Mouse (Mus musculus): ENCODE measurements around the gene Kcnt1. TPM values are rescaled to one million over a fixed set of nuclear protein-coding genes. Genes with fewer than 3 reads are reported as not detected.
A peak's percentile ranks its signal among the peaks of the same experiment; 100 is the strongest.
"Not testable (repeated sequence)": the region's sequence is repeated elsewhere in the genome, so short reads cannot be mapped to it uniquely, and the experiment has no call there.

Kcnt1 gene
- total RNA-seq (2014; rRNA removed; ENCODE audit: low replicate concordance): 1.0 TPM in 1 of 2 replicates, not detected in the other
- polyA plus RNA-seq (2015; fragmentation: Nextera tagmentation; extraction: Ambion mirVana): 0.10 and 0.27 TPM in 2 replicates

DNA sequence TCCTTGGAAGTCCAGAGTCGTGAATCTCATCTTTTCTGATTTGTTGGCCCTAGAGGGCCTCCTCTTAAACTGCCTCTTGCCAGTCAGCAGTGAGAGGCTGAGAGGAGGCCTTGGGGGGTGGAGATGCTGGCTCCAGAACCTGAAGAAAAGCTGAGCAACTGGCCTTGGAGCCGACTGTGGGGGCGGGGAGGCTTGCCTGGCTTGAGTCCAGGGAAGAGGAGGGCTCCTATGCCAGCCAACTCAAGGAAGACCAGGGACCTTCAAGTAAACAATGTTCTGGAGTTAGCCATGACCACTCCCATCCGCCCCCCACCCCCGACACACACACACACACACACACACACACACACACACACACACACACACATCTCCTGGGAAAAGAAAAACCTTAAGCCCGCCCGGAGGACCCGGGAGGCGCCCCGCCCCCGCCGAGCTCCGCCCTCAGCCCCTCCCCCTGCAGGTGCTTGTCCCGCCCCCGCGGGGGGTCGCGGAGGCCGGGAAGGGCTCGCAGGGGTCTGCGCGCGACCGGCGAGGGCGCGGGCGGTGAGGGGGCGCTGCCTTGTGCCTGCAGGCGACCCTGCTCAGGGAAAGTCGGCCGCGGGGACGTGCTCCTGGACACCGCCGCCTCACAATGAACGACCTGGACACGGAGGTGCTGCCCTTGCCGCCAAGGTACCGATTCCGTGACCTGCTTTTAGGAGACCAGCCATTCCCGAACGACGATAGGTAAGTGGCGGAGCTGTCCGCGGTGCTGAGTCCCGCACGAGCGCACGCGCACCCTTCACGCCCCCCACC, at the start of gene Kcnt1:
Gene Kcnt1, plus strand, starts transcription at position 398 of the 795 bp plus-strand sequence.
- DNase-seq (ENCODE audit: low spot score) (no peak), ATAC-seq (ENCODE audit: insufficient read depth, low read depth) (no peak)
- no peaks in the 10 kb centered on the region for H3K36me3 ChIP-seq (replicated peaks; ENCODE audit: control insufficient read depth, insufficient read depth, low read length)
- H3K4me3 ChIP-seq (ENCODE audit: low read depth, low read length): peak within 1 kb of the TSS; percentile 39
- H3K9me3 ChIP-seq (replicated peaks; ENCODE audit: control insufficient read depth, low read length): no peaks in the 10 kb centered on the region
- H3K27ac ChIP-seq (ENCODE audit: low read depth): no peak within 1 kb of the TSS
- peaks cover 4% of the 10 kb centered on the region for H3K4me1 ChIP-seq (ENCODE audit: control insufficient read depth, insufficient read depth)
- TF ChIP-seq CTCF (IDR thresholded peaks at IDR 0.05; ENCODE audit: low read depth) (no peak), EP300 (IDR thresholded peaks at IDR 0.05; ENCODE audit: low read depth) (no peak)
- no peak within 1 kb of the TSS for H3K9ac ChIP-seq (replicated peaks; ENCODE audit: low read depth, low read length)
- WGBS: 1% methylated on average over 31 of the region's 53 CpGs
- peaks cover 39% of the 10 kb centered on the region for H3K27me3 ChIP-seq (ENCODE audit: control insufficient read depth, insufficient read depth, low read length)
- H3K4me2 ChIP-seq (ENCODE audit: low read depth, low read length): peak within 1 kb of the TSS; percentile 67

DNA sequence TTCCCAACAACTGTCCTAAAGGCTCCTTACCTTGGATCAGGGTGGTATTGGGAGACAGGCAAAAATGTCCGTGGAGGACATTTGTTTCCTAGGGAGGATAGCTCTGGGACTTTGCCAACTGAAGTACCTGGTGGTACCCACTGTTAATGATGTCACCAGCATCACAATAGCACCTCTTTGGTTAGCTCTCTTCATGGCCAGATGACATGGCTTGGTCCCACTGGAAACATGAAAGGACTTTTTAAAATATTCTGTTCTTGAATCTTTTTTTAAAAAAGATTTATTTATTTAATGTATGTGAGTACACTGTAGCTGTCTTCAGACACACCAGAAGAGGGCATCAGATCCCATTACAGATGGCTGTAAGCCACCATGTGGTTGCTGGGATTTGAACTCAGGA, 47.8 kb upstream of the Kcnt1 start, which contains the start of gene Glt6d1:
Gene Glt6d1, minus strand, starts transcription at position 101 of the 400 bp plus-strand sequence.
- not testable (repeated sequence) for ATAC-seq (ENCODE audit: insufficient read depth, low read depth); H3K36me3 ChIP-seq (replicated peaks; ENCODE audit: control insufficient read depth, insufficient read depth, low read length)
- WGBS: 57% methylated on average over 1 of the region's 1 CpGs

DNA sequence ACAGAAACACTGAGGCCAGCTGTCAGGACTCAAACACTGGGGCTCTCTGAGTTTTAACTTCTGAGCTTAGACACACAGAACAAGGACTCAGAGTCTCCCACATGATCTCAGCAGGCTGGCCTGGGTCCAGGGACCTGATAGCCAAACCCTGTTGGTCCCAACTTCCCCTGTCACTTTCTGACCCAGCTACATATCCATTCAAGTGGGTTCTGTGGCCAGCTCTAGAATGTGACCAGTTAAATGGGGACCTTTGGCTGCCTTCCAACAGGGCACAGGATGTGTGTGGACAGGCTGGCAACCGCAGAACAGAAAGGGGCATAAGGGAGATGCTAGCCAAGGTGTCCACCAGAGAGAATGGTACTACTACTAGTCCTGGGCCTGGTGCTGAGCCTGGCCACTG, 40.7 kb upstream of the Kcnt1 start, which contains the start of gene Lcn9:
Gene Lcn9, plus strand, starts transcription at position 348 of the 400 bp plus-strand sequence.
- WGBS: 40% methylated on average over 1 of the region's 1 CpGs

More for the DNA sequence above, 47.8 kb upstream of the Kcnt1 start, which contains the start of gene Glt6d1:
- not testable (repeated sequence) for H3K27me3 ChIP-seq (ENCODE audit: control insufficient read depth, insufficient read depth, low read length); H3K9ac ChIP-seq (replicated peaks; ENCODE audit: low read depth, low read length); H3K4me3 ChIP-seq (ENCODE audit: low read depth, low read length); DNase-seq (ENCODE audit: low spot score); H3K4me2 ChIP-seq (ENCODE audit: low read depth, low read length); H3K4me1 ChIP-seq (ENCODE audit: control insufficient read depth, insufficient read depth); H3K27ac ChIP-seq (ENCODE audit: low read depth); H3K9me3 ChIP-seq (replicated peaks; ENCODE audit: control insufficient read depth, low read length)

DNA sequence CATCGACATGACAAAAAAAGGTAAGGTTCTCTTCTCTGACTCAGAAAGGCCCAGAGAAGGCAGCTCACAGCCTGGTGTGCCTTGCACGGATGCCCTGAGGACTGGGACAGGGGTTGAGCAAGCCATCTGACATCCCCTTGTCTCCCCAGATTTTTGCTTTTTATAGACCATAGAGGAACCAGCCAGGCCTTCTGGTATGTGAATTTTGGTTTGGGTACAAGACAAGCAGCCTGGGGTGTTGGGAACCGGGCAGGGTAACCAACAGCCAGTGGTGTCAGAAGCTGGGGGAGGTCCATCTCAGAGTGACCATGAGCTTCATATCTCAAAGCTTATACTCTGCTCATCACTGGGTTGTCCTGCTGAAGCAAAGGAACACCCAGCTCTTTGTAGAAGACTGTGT, 38.8 kb upstream of the Kcnt1 start:
- ATAC-seq (ENCODE audit: insufficient read depth, low read depth) (no peak), DNase-seq (ENCODE audit: low spot score) (no peak)
- no peak overlapping the region for H3K9ac ChIP-seq (replicated peaks; ENCODE audit: low read depth, low read length)
- H3K4me1 ChIP-seq (ENCODE audit: control insufficient read depth, insufficient read depth): no peaks in the 10 kb centered on the region
- H3K27ac ChIP-seq (ENCODE audit: low read depth): no peak overlapping the region
- TF ChIP-seq EP300 (IDR thresholded peaks at IDR 0.05; ENCODE audit: low read depth) (no peak), CTCF (IDR thresholded peaks at IDR 0.05; ENCODE audit: low read depth) (no peak)
- no peaks in the 10 kb centered on the region; the same call in 1 of the 2 replicates for H3K9me3 ChIP-seq (replicated peaks; ENCODE audit: control insufficient read depth, low read length)
- H3K4me2 ChIP-seq (ENCODE audit: low read depth, low read length): no peak overlapping the region
- no peaks in the 10 kb centered on the region for H3K36me3 ChIP-seq (replicated peaks; ENCODE audit: control insufficient read depth, insufficient read depth, low read length)
- no peak overlapping the region for H3K4me3 ChIP-seq (ENCODE audit: low read depth, low read length)
- WGBS: 76% methylated on average over 3 of the region's 3 CpGs
- no peaks in the 10 kb centered on the region for H3K27me3 ChIP-seq (ENCODE audit: control insufficient read depth, insufficient read depth, low read length)

More for the DNA sequence above, 40.7 kb upstream of the Kcnt1 start, which contains the start of gene Lcn9:
- Histone ChIP-seq H3K27ac (ENCODE audit: low read depth) (no peak within 1 kb of the TSS), H3K4me3 (ENCODE audit: low read depth, low read length) (no peak within 1 kb of the TSS), H3K9me3 (replicated peaks; ENCODE audit: control insufficient read depth, low read length) (no peaks in the 10 kb centered on the region; the same call in 1 of the 2 replicates), H3K4me2 (ENCODE audit: low read depth, low read length) (no peak within 1 kb of the TSS), H3K9ac (replicated peaks; ENCODE audit: low read depth, low read length) (no peak within 1 kb of the TSS), H3K36me3 (replicated peaks; ENCODE audit: control insufficient read depth, insufficient read depth, low read length) (no peaks in the 10 kb centered on the region), H3K27me3 (ENCODE audit: control insufficient read depth, insufficient read depth, low read length) (no peaks in the 10 kb centered on the region), H3K4me1 (ENCODE audit: control insufficient read depth, insufficient read depth) (no peaks in the 10 kb centered on the region)
- TF ChIP-seq EP300 (IDR thresholded peaks at IDR 0.05; ENCODE audit: low read depth) (no peak), CTCF (IDR thresholded peaks at IDR 0.05; ENCODE audit: low read depth) (no peak)
- DNase-seq (ENCODE audit: low spot score): no peak
- ATAC-seq (ENCODE audit: insufficient read depth, low read depth): no peak

DNA sequence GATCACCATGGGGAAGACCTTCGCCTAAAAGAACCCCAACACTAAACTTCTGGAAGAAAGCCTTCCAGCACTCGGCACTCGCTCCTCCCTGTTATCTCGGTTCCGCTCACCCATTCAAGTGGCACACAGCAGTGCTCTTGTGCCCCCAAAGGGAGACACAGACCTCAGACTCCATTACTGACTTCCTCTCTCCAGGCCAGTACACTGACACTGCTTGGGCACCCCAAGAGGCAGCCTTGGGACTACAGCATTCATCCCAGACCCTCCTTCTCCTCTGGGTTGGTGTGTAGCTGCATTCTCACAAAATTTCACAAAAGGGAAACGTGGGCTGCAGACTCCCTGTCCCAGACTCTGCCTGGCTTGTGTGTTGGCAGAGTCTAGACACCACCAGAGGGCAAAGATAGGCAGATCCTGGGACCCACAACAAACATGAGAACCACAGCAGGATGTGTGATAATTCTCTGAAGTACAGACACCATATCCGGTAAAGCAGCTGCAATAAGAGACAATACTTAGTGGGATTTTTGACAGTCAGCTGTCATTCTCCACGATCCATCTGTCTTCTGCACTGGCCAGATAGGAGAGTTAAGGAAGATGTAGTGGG, 35.1 kb upstream of the Kcnt1 start:
- H3K36me3 ChIP-seq (replicated peaks; ENCODE audit: control insufficient read depth, insufficient read depth, low read length): no peaks in the 10 kb centered on the region
- no peak for ATAC-seq (ENCODE audit: insufficient read depth, low read depth)
- H3K4me2 ChIP-seq (ENCODE audit: low read depth, low read length): no peak overlapping the region
- DNase-seq (ENCODE audit: low spot score): no peak
- 0 out of 2 replicates have a peak, but pooled peaks cover 6% of the 10 kb centered on the region for H3K27me3 ChIP-seq (ENCODE audit: control insufficient read depth, insufficient read depth, low read length)
- no peaks in the 10 kb centered on the region for H3K9me3 ChIP-seq (replicated peaks; ENCODE audit: control insufficient read depth, low read length)
- H3K4me3 ChIP-seq (ENCODE audit: low read depth, low read length): no peak overlapping the region
- WGBS: 53% methylated on average over 8 of the region's 8 CpGs
- TF ChIP-seq CTCF (IDR thresholded peaks at IDR 0.05; ENCODE audit: low read depth) (no peak), EP300 (IDR thresholded peaks at IDR 0.05; ENCODE audit: low read depth) (no peak)
- no peak overlapping the region for H3K9ac ChIP-seq (replicated peaks; ENCODE audit: low read depth, low read length)
- H3K4me1 ChIP-seq (ENCODE audit: control insufficient read depth, insufficient read depth): no peaks in the 10 kb centered on the region
- no peak overlapping the region for H3K27ac ChIP-seq (ENCODE audit: low read depth)

Data from heart, postnatal 0 days (tissue).